Mouse (Mus musculus): ENCODE data around the gene Rilpl1.

DNA sequence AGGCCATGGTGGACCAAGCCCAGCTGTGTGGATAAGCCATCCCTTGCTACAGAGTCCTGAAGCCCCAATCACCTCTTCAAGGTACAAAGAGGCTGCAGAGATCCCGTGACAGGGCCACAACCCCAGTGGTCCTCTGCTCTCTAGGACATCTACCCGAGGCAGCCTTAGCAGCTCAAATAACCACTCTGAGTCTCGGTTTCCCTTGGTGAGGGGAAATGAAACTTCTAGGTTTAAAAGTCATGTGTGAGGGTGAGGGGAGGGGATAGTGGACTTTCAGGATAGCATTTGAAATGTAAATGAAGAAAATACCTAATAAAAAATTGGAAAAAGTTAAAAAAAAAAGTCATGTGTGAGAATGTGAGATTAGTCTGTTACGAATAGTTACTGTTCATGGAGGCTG is 9.6 kb downstream of the Rilpl1 start:
- TF ChIP-seq POLR2A (IDR thresholded peaks at IDR 0.05; ENCODE audit: control insufficient read depth, extremely low read depth, insufficient read depth, low read length, poor library complexity) (no peak), CTCF (IDR thresholded peaks at IDR 0.05; ENCODE audit: borderline replicate concordance, control insufficient read depth, extremely low read depth, insufficient read depth, low read length, poor library complexity) (no peak)

All from thymus, adult 2 months (tissue).